Mouse (Mus musculus) brain, embryonic 14.5 days (tissue): ENCODE measurements around the gene Pccb.

Source experiments
- CTCF ChIP-seq: fragments of 200-500 bp; IDR thresholded peaks from 2 replicates; pipeline ENCODE4 v1.5.1; 2012; ENCODE audit warnings: inconsistent platforms, mild to moderate bottlenecking, moderate library complexity, borderline replicate concordance; ENCODE audit not compliant: insufficient read depth, insufficient read length; ENCODE audit errors: extremely low read depth
- POLR2A ChIP-seq: fragments of 200-500 bp; IDR thresholded peaks from 2 replicates; pipeline ENCODE4 v1.6.1; 2012; ENCODE audit warnings: mild to moderate bottlenecking, inconsistent platforms, borderline replicate concordance; ENCODE audit not compliant: poor library complexity, insufficient read depth, insufficient read length, severe bottlenecking; ENCODE audit errors: extremely low read depth

GRCm38 (mm10) chr9:101052691-101053090, 18.0 kb upstream of the Pccb start:
- TF ChIP-seq CTCF = no peak
- TF ChIP-seq POLR2A = no peak
